Mouse (Mus musculus) erythroblast, embryonic 14.5 days (primary cell): ENCODE data around the gene Atp13a5. TPM values are rescaled to one million over a fixed set of nuclear protein-coding genes. Genes with fewer than 3 reads are reported as not detected.

Experiments used
- H3K27me3 ChIP-seq: 2 replicates; pipeline ENCODE4 v1.6.1; 2012; ENCODE audit warnings: inconsistent platforms; ENCODE audit not compliant: control insufficient read depth
- H3K36me3 ChIP-seq: 2 replicates; pipeline ENCODE4 v1.6.1; 2012; ENCODE audit warnings: mild to moderate bottlenecking, inconsistent platforms; ENCODE audit not compliant: control insufficient read depth
- H3K4me1 ChIP-seq: 2 replicates; pipeline ENCODE4 v1.6.1; 2012; ENCODE audit warnings: inconsistent platforms; ENCODE audit not compliant: control insufficient read depth
- H3K4me3 ChIP-seq: replicated peaks from 2 replicates; pipeline ENCODE3; 2012; ENCODE audit warnings: moderate library complexity, mild to moderate bottlenecking, inconsistent platforms
- H3K9me3 ChIP-seq: 2 replicates; pipeline ENCODE4 v1.6.1; 2012; ENCODE audit warnings: low read length, inconsistent platforms, mixed read lengths; ENCODE audit not compliant: control insufficient read depth
- GATA1 ChIP-seq: IDR thresholded peaks from 2 replicates; pipeline ENCODE4 v1.6.1; 2012; ENCODE audit warnings: low read length, inconsistent platforms, mixed read lengths
- TAL1 ChIP-seq: IDR thresholded peaks from 3 replicates; pipeline ENCODE4 v1.6.1; 2012; ENCODE audit warnings: low read length, inconsistent platforms, mixed read lengths
- polyA plus RNA-seq: library from polyadenylated mRNA; stranded (reverse); fragments of >175 nt; gene quantifications from 2 replicates; pipeline ENCODE4 v1.2.3, GENCODE M21; 2012

The Atp13a5 gene
- polyA plus RNA-seq, 1 experiment, result not detected

- H3K4me1 ChIP-seq, result no peaks in the 10 kb centered on the region
- no peaks in the 10 kb centered on the region; the same call in 1 of the 2 replicates for H3K9me3 ChIP-seq
- H3K27me3 ChIP-seq, result no peaks in the 10 kb centered on the region
- no peaks in the 10 kb centered on the region for H3K36me3 ChIP-seq
- no peak overlapping the region for H3K4me3 ChIP-seq
- TF ChIP-seq TAL1 (no peak), GATA1 (no peak)
Observed at GRCm38 (mm10) chr16:29216395-29217295, 161.9 kb downstream of the Atp13a5 start.

- TF ChIP-seq TAL1 (no peak), GATA1 (no peak)
- Histone ChIP-seq H3K4me1 (no peaks in the 10 kb centered on the region), H3K9me3 (no peaks in the 10 kb centered on the region), H3K36me3 (no peaks in the 10 kb centered on the region), H3K4me3 (no peak within 1 kb of the TSS), H3K27me3 (no peaks in the 10 kb centered on the region)
Observed at GRCm38 (mm10) chr16:29209605-29210411, 168.7 kb downstream of the Atp13a5 start, which contains the start of gene Hrasls. Gene Hrasls, plus strand, starts transcription at chr16:29209695.

- H3K27me3 ChIP-seq, result no peaks in the 10 kb centered on the region
- no peaks in the 10 kb centered on the region for H3K9me3 ChIP-seq
- no peaks in the 10 kb centered on the region for H3K36me3 ChIP-seq
- no peak overlapping the region for H3K4me3 ChIP-seq
- no peaks in the 10 kb centered on the region for H3K4me1 ChIP-seq
- no peak for TF ChIP-seq TAL1
- no peak for TF ChIP-seq GATA1
Observed at GRCm38 (mm10) chr16:29208841-29209240, 169.7 kb downstream of the Atp13a5 start.

GRCm38 (mm10) chr16:29205581-29205980 is 173.0 kb downstream of the Atp13a5 start:
- Histone ChIP-seq H3K4me3 (no peak overlapping the region), H3K9me3 (no peaks in the 10 kb centered on the region), H3K27me3 (no peaks in the 10 kb centered on the region), H3K36me3 (no peaks in the 10 kb centered on the region), H3K4me1 (no peaks in the 10 kb centered on the region)
- TF ChIP-seq TAL1, result no peak
- no peak for TF ChIP-seq GATA1

GRCm38 (mm10) chr16:29204875-29205274 is 173.7 kb downstream of the Atp13a5 start:
- no peaks in the 10 kb centered on the region for H3K36me3 ChIP-seq
- no peak overlapping the region for H3K4me3 ChIP-seq
- no peak for TF ChIP-seq TAL1
- no peak for TF ChIP-seq GATA1
- no peaks in the 10 kb centered on the region for H3K9me3 ChIP-seq
- no peaks in the 10 kb centered on the region for H3K4me1 ChIP-seq
- H3K27me3 ChIP-seq, result no peaks in the 10 kb centered on the region

GRCm38 (mm10) chr16:29201146-29201545 is 177.4 kb downstream of the Atp13a5 start:
- Histone ChIP-seq H3K9me3 (peaks cover 4% of the 10 kb centered on the region; the same call in 1 of the 2 replicates), H3K36me3 (no peaks in the 10 kb centered on the region), H3K4me1 (no peaks in the 10 kb centered on the region), H3K4me3 (no peak overlapping the region), H3K27me3 (no peaks in the 10 kb centered on the region)
- no peak for TF ChIP-seq GATA1
- TF ChIP-seq TAL1, result no peak

GRCm38 (mm10) chr16:29198461-29198860 is 180.1 kb downstream of the Atp13a5 start:
- TF ChIP-seq TAL1 (no peak), GATA1 (no peak)
- no peaks in the 10 kb centered on the region for H3K4me1 ChIP-seq
- H3K36me3 ChIP-seq, result no peaks in the 10 kb centered on the region
- peaks cover 4% of the 10 kb centered on the region; the same call in 1 of the 2 replicates for H3K9me3 ChIP-seq
- no peak overlapping the region for H3K4me3 ChIP-seq
- no peaks in the 10 kb centered on the region for H3K27me3 ChIP-seq

- Histone ChIP-seq H3K9me3 (peaks cover 4% of the 10 kb centered on the region; the same call in 1 of the 2 replicates), H3K27me3 (no peaks in the 10 kb centered on the region), H3K4me3 (no peak overlapping the region), H3K4me1 (no peaks in the 10 kb centered on the region), H3K36me3 (no peaks in the 10 kb centered on the region)
- TF ChIP-seq GATA1 (no peak), TAL1 (no peak)
Observed at GRCm38 (mm10) chr16:29195156-29195555, 183.4 kb downstream of the Atp13a5 start.

- H3K4me3 ChIP-seq, result no peak overlapping the region
- TF ChIP-seq TAL1, result no peak
- no peak for TF ChIP-seq GATA1
- no peaks in the 10 kb centered on the region for H3K27me3 ChIP-seq
- H3K9me3 ChIP-seq, result no peaks in the 10 kb centered on the region; the same call in 1 of the 2 replicates
- no peaks in the 10 kb centered on the region for H3K36me3 ChIP-seq
- no peaks in the 10 kb centered on the region for H3K4me1 ChIP-seq
Observed at GRCm38 (mm10) chr16:29193981-29194380, 184.6 kb downstream of the Atp13a5 start.
